Mouse (Mus musculus) kidney, postnatal 36 days (tissue): ENCODE data around the gene Pomc.
"Not testable (repeated sequence)": the region's sequence is repeated elsewhere in the genome, so short reads cannot be mapped to it uniquely, and the experiment has no call there.

Source experiments
- DNase-seq, 2 experiments: peaks; one replicate each; pipeline ENCODE4 v3.0.0; 2021 to 2022; ENCODE audit warnings: mixed read lengths in 2 of 2

Gene Pomc

GRCm38 (mm10) chr12:3954651-3955050 is at the start of gene Pomc:
Gene Pomc (plus strand): TSS chr12:3954951.
- no peak for DNase-seq

GRCm38 (mm10) chr12:3905436-3905835 is 49.3 kb upstream of the Pomc start:
- no peak for DNase-seq

DNA sequence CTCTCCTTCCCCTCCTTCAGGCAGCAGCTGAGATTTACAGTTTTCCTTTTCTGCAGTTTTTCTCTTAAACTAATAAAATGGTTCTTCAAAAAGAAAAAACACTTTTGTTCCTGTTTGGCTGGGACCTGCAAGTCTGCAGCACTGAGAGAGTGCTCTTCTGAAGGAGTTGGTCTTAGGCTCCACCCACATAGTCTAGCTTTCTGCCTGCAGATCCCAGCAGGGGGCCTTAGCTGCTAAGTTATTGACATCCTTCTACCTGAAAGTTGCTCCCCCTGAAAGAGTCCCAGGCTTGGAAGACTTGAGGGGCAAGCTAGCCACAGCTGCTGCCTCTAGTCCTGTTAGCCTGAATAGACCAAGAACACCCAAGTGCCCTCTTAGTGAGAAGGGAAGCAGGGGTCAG is 48.4 kb upstream of the Pomc start:
- DNase-seq = no peak

- DNase-seq = no peak
Measured at GRCm38 (mm10) chr12:3907008-3907407, 47.7 kb upstream of the Pomc start.

- DNase-seq = no peak
Measured at GRCm38 (mm10) chr12:3907418-3907817, 47.3 kb upstream of the Pomc start.

- no peak for DNase-seq
Measured at GRCm38 (mm10) chr12:3910466-3911093, 44.2 kb upstream of the Pomc start.

DNA sequence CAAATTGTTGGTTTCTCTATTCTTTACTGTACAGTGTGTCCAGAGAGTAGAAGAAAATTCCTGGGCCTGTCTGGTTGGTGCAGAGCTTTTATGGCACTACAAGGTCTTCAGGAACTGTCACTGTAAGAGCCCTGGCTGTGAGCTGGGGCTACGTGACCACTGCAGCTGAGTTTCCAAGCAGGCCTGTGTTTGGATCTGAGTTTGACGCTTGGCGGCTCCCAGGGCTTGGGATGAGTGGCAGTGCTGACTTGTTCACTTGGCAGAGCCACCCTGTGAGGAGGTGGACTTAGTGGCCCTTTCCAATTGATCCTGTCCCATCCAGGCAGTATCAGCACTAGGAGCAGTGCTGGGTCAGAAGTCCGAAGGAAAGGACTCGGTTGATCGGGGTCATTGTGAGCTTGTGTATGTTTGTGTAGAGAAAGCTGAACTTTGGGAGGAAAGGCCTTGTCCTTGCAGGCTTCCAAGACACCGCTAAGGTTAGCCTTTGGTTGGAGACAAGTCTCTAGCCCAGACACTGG is 42.9 kb upstream of the Pomc start:
- DNase-seq = no peak

- DNase-seq = peak; percentile 26 to 50
Measured at GRCm38 (mm10) chr12:3915852-3916251, 38.9 kb upstream of the Pomc start.

GRCm38 (mm10) chr12:3917668-3918341 is 36.9 kb upstream of the Pomc start:
- no peak for DNase-seq

DNA sequence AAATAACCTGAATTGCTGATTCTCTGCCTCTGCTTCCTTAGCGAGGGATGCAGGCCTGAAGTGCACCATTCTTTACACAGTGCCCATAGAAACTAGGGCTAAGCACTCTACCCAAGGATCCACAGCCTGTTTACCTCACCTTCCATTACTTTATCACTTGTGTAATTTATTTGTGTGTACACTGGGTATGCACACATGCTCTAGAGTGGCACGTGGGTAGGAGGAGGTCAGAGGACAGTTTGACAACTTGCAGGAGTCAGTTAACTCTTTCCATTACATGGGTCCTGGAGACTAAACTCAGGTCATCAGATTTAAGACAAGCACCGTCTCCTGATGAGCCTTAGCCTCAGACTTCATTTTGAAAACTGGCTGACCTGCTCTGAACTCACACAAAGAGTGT is 36.2 kb upstream of the Pomc start:
- DNase-seq = no peak

GRCm38 (mm10) chr12:3919423-3919822 is 35.3 kb upstream of the Pomc start:
- peak; percentile 29 to 44 for DNase-seq

DNA sequence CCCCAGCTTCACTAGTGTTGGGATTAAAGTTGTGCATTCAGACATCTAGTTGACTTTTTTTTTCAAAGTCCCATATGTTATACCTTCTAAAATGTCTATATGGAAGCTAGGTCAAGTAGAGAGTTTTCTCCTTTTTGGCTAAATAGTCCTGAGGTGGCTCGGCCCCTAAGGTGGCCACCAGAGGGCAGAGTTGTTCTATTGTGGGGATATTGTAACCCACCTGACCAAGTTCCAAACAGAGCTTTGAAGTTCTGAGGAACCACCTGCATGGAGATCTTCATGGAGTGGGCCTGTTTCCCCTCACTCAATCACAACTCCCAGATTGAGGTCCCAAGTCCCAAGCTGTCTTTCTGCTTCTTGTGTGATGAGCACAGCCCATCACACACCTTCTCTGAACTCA is 28.6 kb upstream of the Pomc start:
- peak; percentile 63 to 91 for DNase-seq

DNA sequence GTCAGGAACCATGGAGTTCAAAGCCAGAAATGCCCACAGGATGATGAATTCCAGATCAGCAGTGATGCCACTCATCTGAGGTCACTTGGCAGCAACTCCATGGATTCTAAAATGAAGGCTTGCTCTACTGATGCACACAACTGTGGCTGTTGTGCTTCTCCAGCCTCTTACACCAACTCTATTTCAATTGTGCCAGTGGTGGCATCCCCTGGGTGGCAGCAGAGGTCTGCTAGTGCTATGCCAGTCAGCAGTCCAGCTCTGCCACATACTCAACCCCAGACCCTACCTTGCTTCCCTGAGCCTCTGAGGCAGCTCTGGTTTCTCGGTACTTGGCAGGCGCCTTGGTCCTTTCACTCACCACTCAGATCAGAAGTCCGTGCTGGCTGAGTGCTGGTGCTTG is 25.9 kb upstream of the Pomc start:
- peak in 1 of 2 experiments; percentile 32 for DNase-seq

GRCm38 (mm10) chr12:3930090-3930865 is 24.5 kb upstream of the Pomc start:
- DNase-seq = not testable (repeated sequence)

GRCm38 (mm10) chr12:3942026-3942425 is 12.7 kb upstream of the Pomc start:
- no peak for DNase-seq

DNA sequence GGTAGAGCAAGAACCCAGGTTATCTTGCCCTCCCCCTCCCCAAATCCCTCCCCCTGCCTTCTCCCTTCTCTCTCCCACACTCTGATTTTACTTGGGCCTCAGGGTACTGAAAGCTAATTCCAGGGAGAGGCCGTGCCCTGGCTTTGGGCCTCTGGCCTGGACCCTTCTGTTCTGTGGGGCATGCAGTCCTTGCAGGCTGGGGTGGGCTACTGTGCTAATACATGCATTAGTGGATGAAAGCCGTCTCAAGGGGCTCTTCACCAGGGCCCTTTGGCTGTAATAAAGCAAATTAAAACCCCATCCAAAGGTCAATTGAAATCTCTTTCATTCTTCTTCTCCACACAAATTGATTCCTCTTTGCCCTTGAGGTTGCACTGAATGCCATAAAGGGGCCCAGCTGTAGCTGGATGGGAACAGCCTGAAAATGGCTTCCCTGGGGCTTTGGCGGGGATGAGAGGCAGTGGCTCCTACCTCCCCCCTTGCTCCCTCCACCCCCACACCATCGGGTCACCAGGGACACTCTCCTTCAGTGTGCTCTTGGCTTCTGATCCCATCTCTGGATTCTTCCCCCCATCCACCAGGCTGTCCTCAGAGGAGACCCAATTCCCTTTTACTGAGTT is 10.2 kb upstream of the Pomc start:
- DNase-seq = no peak

DNA sequence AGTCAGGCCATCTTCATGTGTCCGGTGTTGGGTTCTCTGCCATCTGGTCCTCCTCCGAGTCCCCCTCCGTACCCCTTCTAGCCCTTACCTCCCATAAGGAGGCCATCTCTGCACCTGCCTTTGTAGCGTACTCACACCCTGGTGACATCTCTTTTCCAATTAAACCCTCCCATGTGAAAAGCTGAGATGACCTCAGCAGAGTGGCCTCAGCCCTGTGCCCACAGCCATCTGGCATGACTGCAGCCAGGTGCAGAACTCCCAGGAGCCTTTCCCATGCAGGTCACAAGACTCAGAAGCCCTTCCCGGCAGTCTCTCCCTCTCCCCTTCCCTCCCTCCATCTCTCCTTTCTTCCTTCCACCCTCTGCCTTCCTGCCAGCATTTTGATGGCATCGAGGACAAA is 7.2 kb upstream of the Pomc start:
- DNase-seq = no peak

DNA sequence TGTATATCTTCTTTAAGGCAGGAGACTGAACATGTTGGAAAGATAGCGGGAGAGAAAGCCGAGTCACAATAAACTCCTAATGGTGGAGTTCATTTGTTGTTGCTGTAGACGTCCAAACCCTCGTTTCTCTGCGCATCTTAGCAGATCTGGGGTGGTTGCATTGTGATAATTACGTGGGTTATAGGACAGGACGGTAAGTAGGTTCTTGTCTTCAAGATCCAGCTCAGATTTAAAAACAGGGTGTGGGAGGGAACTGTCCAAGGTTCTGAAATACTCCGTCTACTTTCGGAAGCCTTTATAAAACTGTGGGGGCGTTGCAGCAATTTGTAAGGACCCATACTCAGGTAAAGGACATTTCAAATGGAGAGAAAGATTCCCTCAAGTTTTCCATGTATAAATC is 620 bp downstream of the Pomc start:
- peak; percentile 8 to 17 for DNase-seq

DNA sequence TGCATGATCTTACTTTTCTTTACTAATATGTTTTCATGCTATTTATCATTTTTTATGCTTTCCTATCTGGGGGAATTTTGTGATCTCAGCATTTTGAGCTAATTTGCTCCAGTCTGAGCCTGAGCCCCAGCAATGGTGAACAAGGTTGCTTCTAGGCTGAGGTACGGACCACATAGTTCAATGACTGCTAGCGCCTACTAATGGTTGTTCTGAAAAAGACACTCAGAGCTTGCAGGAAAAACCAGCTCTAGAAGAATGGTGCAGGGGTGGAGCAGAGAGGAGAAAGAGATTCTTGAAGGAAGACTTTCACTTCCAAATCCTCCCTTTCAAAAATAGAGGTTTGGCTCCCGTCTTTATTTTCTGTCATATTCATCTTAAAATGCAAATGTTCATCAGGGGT is 1.6 kb downstream of the Pomc start:
- DNase-seq = no peak

DNA sequence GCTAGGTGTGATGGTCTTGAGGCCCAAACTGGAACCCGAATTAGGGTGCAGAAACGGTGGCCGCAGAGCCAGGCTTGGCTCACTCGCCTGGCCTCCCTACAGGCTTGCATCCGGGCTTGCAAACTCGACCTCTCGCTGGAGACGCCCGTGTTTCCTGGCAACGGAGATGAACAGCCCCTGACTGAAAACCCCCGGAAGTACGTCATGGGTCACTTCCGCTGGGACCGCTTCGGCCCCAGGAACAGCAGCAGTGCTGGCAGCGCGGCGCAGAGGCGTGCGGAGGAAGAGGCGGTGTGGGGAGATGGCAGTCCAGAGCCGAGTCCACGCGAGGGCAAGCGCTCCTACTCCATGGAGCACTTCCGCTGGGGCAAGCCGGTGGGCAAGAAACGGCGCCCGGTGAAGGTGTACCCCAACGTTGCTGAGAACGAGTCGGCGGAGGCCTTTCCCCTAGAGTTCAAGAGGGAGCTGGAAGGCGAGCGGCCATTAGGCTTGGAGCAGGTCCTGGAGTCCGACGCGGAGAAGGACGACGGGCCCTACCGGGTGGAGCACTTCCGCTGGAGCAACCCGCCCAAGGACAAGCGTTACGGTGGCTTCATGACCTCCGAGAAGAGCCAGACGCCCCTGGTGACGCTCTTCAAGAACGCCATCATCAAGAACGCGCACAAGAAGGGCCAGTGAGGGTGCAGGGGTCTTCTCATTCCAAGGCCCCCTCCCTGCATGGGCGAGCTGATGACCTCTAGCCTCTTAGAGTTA is 5.2 kb downstream of the Pomc start:
- peak; percentile 90 to 91 for DNase-seq

DNA sequence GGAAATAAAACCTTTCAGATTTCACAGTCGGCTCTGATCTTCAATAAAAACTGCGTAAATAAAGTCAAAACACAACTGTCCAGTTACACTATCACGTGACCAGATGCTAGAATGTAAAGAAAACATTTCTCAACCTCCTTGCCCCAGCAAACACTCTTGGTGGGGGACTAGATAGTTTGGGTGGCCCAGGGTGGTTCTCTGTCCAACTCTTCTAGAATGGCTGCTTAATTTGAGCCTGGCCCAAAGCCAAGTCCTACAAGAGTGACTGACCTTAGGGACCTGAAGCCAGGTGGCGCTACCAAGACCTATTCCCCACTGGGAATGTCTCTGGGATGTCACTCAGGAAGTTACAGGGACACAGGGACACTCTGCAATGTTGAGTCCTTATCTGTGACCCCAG is 5.8 kb downstream of the Pomc start:
- peak in 1 of 2 experiments; percentile 33 for DNase-seq

- DNase-seq = no peak
Measured at GRCm38 (mm10) chr12:3967196-3967595, 12.4 kb downstream of the Pomc start.
